Mouse (Mus musculus): ENCODE data around the gene Gm20605.

Gm20605 gene

GRCm38 (mm10) chr5:137686127-137686790, 57.3 kb downstream of the Gm20605 start:
- DNase-seq (ENCODE audit: low read depth, low spot score): no peak

- DNase-seq (ENCODE audit: low read depth, low spot score): no peak
Measured at GRCm38 (mm10) chr5:137689974-137690373, 61.0 kb downstream of the Gm20605 start.

- no peak for DNase-seq (ENCODE audit: low read depth, low spot score)
Measured at GRCm38 (mm10) chr5:137690531-137690930, 61.6 kb downstream of the Gm20605 start.

- no peak for DNase-seq (ENCODE audit: low read depth, low spot score)
Measured at GRCm38 (mm10) chr5:137691881-137692280, 62.9 kb downstream of the Gm20605 start.

Measured in R1 (cell line).